Mouse (Mus musculus) ES-Bruce4 (cell line): ENCODE measurements at regions not wholly inside any gene's neighbourhood (a gene's known extent, or its start where the extent isn't known, plus 50 kb on each side); places are given as distances from the start of the nearest gene placed in this dataset.

Experiments
- CTCF ChIP-seq: IDR thresholded peaks from one replicate; pipeline ENCODE4 v1.8.1; 2011; ENCODE audit warnings: low read depth, low read length
- POLR2A ChIP-seq: IDR thresholded peaks from one replicate; pipeline ENCODE4 v1.8.1; 2011; ENCODE audit warnings: low read length; ENCODE audit not compliant: insufficient read depth

- TF ChIP-seq CTCF = no peak
- no peak for TF ChIP-seq POLR2A
Measured at GRCm38 (mm10) chr5:149945651-149946050, 72.8 kb upstream of the Rxfp2 start.
